Mouse (Mus musculus) intestine, postnatal 0 days (tissue): ENCODE data around the gene Igsf21. TPM values are rescaled to one million over a fixed set of nuclear protein-coding genes. Genes with fewer than 3 reads are reported as not detected.

Source experiments
- ATAC-seq: fragments of 200-750 bp; cut with Nextera tagmentation; 2 replicates; pipeline ENCODE4 v1.8.0; 2017; ENCODE audit warnings: mild to moderate bottlenecking, moderate TSS enrichment, moderate library complexity
- H3K27ac ChIP-seq: fragments of 300-500 bp; sonication (generic); 2 replicates; pipeline ENCODE4 v1.5.1; 2014; ENCODE audit warnings: mild to moderate bottlenecking, low read depth, low read length, moderate library complexity
- H3K27me3 ChIP-seq: fragments of 300-500 bp; sonication (generic); replicated peaks from 2 replicates; pipeline ENCODE4 v1.6.1; 2014; ENCODE audit warnings: low read length, mixed read lengths; ENCODE audit not compliant: control insufficient read depth, insufficient read depth
- H3K36me3 ChIP-seq: fragments of 300-500 bp; sonication (generic); 2 replicates; pipeline ENCODE4 v1.6.1; 2014; ENCODE audit warnings: mild to moderate bottlenecking, moderate library complexity; ENCODE audit not compliant: control insufficient read depth, insufficient read depth
- H3K4me1 ChIP-seq: fragments of 300-500 bp; sonication (generic); replicated peaks from 2 replicates; pipeline ENCODE4 v1.6.1; 2014; ENCODE audit warnings: antibody characterized with exemption, low read length, mixed read lengths; ENCODE audit not compliant: control insufficient read depth, insufficient read depth
- H3K4me2 ChIP-seq: fragments of 300-500 bp; sonication (generic); replicated peaks from 2 replicates; pipeline ENCODE4 v1.6.1; 2014; ENCODE audit warnings: low read depth, mild to moderate bottlenecking, moderate library complexity
- H3K4me3 ChIP-seq: fragments of 300-500 bp; sonication (generic); 2 replicates; pipeline ENCODE4 v1.5.1; 2014; ENCODE audit warnings: low read depth, low read length
- H3K9ac ChIP-seq: fragments of 300-500 bp; sonication (generic); 2 replicates; pipeline ENCODE4 v1.6.1; 2014; ENCODE audit warnings: mild to moderate bottlenecking, low read depth, low read length
- H3K9me3 ChIP-seq: fragments of 300-500 bp; sonication (generic); 2 replicates; pipeline ENCODE4 v1.6.1; 2016; ENCODE audit warnings: mixed run types; ENCODE audit not compliant: control insufficient read depth
- CTCF ChIP-seq: sonication (generic); IDR thresholded peaks from 2 replicates; pipeline ENCODE4 v1.5.1; 2016; ENCODE audit warnings: low read depth, mild to moderate bottlenecking, control low read depth, antibody characterized with exemption, moderate library complexity
- WGBS: fragments of 180-500 bp; shearing (Covaris S2); extraction: QIAGEN DNeasy Blood & Tissue Kit; methylation state at CpG from one replicate; pipeline ENCODE4 v1.1.7; 2014; 5-methylcytosine and 5-hydroxymethylcytosine counted together
- polyA plus RNA-seq: library from polyadenylated mRNA; unstranded; fragments of >200 nt; fragmentation: Nextera tagmentation; extraction: Ambion mirVana; gene quantifications from 2 replicates; pipeline ENCODE4 v1.2.1, GENCODE M21; 2015

Gene Igsf21
- polyA plus RNA-seq, 1 experiment from 2014 or later, result 0.93 TPM

- Histone ChIP-seq H3K4me3 (no peak overlapping the region), H3K4me2 (no peak overlapping the region), H3K27ac (no peak overlapping the region), H3K9me3 (no peaks in the 10 kb centered on the region), H3K27me3 (no peaks in the 10 kb centered on the region), H3K4me1 (no peaks in the 10 kb centered on the region), H3K36me3 (no peaks in the 10 kb centered on the region), H3K9ac (no peak overlapping the region)
- WGBS, result 78% methylated on average over 1 of the region's 1 CpGs
- TF ChIP-seq CTCF, result no peak
- no peak for ATAC-seq
Observed at GRCm38 (mm10) chr4:140171917-140172316, 74.7 kb downstream of the Igsf21 start.

- no peak for ATAC-seq
- H3K9ac ChIP-seq, result no peak overlapping the region
- H3K4me3 ChIP-seq, result no peak overlapping the region
- H3K27me3 ChIP-seq, result no peaks in the 10 kb centered on the region
- H3K4me1 ChIP-seq, result no peaks in the 10 kb centered on the region
- no peak overlapping the region for H3K4me2 ChIP-seq
- H3K9me3 ChIP-seq, result no peaks in the 10 kb centered on the region
- no peaks in the 10 kb centered on the region for H3K36me3 ChIP-seq
- H3K27ac ChIP-seq, result no peak overlapping the region
- no peak for TF ChIP-seq CTCF
Observed at GRCm38 (mm10) chr4:140171189-140171588, 75.4 kb downstream of the Igsf21 start.

- Histone ChIP-seq H3K27ac (no peak overlapping the region), H3K4me3 (no peak overlapping the region), H3K4me1 (no peaks in the 10 kb centered on the region), H3K27me3 (no peaks in the 10 kb centered on the region), H3K9ac (no peak overlapping the region), H3K36me3 (no peaks in the 10 kb centered on the region), H3K9me3 (no peaks in the 10 kb centered on the region), H3K4me2 (no peak overlapping the region)
- ATAC-seq, result no peak
- 74% methylated on average over 7 of the region's 7 CpGs for WGBS
- no peak for TF ChIP-seq CTCF
Observed at GRCm38 (mm10) chr4:140165851-140166250, 80.7 kb downstream of the Igsf21 start.

GRCm38 (mm10) chr4:140164662-140165061 is 81.9 kb downstream of the Igsf21 start:
- no peak for ATAC-seq
- WGBS, result 86% methylated on average over 9 of the region's 9 CpGs
- Histone ChIP-seq H3K4me1 (no peaks in the 10 kb centered on the region), H3K4me2 (no peak overlapping the region), H3K27ac (no peak overlapping the region), H3K27me3 (no peaks in the 10 kb centered on the region), H3K9ac (no peak overlapping the region), H3K9me3 (no peaks in the 10 kb centered on the region), H3K36me3 (no peaks in the 10 kb centered on the region), H3K4me3 (no peak overlapping the region)
- no peak for TF ChIP-seq CTCF

GRCm38 (mm10) chr4:140159617-140160016 is 87.0 kb downstream of the Igsf21 start:
- Histone ChIP-seq H3K9ac (no peak overlapping the region), H3K9me3 (no peaks in the 10 kb centered on the region), H3K4me2 (no peak overlapping the region), H3K4me1 (no peaks in the 10 kb centered on the region), H3K36me3 (no peaks in the 10 kb centered on the region), H3K27me3 (no peaks in the 10 kb centered on the region), H3K27ac (no peak overlapping the region), H3K4me3 (no peak overlapping the region)
- peak; percentile 50 for TF ChIP-seq CTCF
- WGBS, result 17% methylated on average over 3 of the region's 3 CpGs
- no peak for ATAC-seq

- no peaks in the 10 kb centered on the region for H3K36me3 ChIP-seq
- no peak for TF ChIP-seq CTCF
- no peak overlapping the region for H3K27ac ChIP-seq
- WGBS, result 56% methylated on average over 5 of the region's 5 CpGs
- no peak overlapping the region for H3K9ac ChIP-seq
- H3K4me3 ChIP-seq, result no peak overlapping the region
- H3K27me3 ChIP-seq, result no peaks in the 10 kb centered on the region
- H3K9me3 ChIP-seq, result no peaks in the 10 kb centered on the region
- H3K4me2 ChIP-seq, result no peak overlapping the region
- no peaks in the 10 kb centered on the region for H3K4me1 ChIP-seq
- ATAC-seq, result no peak
Observed at GRCm38 (mm10) chr4:140154899-140155463, 91.6 kb downstream of the Igsf21 start.

GRCm38 (mm10) chr4:140154484-140154883 is 92.1 kb downstream of the Igsf21 start:
- Histone ChIP-seq H3K36me3 (no peaks in the 10 kb centered on the region), H3K4me3 (no peak overlapping the region), H3K27ac (no peak overlapping the region), H3K4me1 (no peaks in the 10 kb centered on the region), H3K9ac (no peak overlapping the region), H3K27me3 (no peaks in the 10 kb centered on the region), H3K4me2 (no peak overlapping the region), H3K9me3 (no peaks in the 10 kb centered on the region)
- 73% methylated on average over 5 of the region's 5 CpGs for WGBS
- no peak for TF ChIP-seq CTCF
- no peak for ATAC-seq
